In genomic region chr3:117575253-117575927, GRCm38 (mm10) we compare ENCODE assay signal across 8 mouse cellular contexts. TPM values are rescaled to one million over a fixed set of nuclear protein-coding genes. Genes with fewer than 3 reads are reported as not detected.
DNase-seq lines count a peak whose midpoint lies in the region; ATAC-seq lines count a peak whose summit lies in the region.

No protein-coding gene starts in this region.

- peaks cover 23% of the 10 kb centered on the region for H3K27me3 ChIP-seq in lung, embryonic 16.5 days (ENCODE audit: control insufficient read depth, insufficient read depth, low read depth, low read length)

- H3K36me3 ChIP-seq in lung, embryonic 16.5 days (ENCODE audit: control insufficient read depth, insufficient read depth, low read length), result no peaks in the 10 kb centered on the region

- peak overlapping the region; percentile 49 for H3K9ac ChIP-seq in lung, embryonic 16.5 days (ENCODE audit: low read length)

- peak overlapping the region; percentile 52 for H3K4me3 ChIP-seq in lung, embryonic 16.5 days (ENCODE audit: low read length)

- DNase-seq in lung, postnatal 14 days, result no peak
- DNase-seq in cerebellum, postnatal 36 days, result peak; percentile 33 to 38
- DNase-seq in layer of hippocampus, adult 9-11 months, result peak; percentile 52
- peak; percentile 8 to 37 for DNase-seq in lung, postnatal 4 days
- DNase-seq in right cerebral cortex, postnatal 4 days, result peak; percentile 56
- no peak for DNase-seq in thymus, postnatal 25 days

- no peak overlapping the region for H3K27ac ChIP-seq in lung, embryonic 16.5 days (ENCODE audit: low read length)

- under 1% methylated on average over 60 of the region's 74 CpGs for WGBS in lung, embryonic 16.5 days

- peak; percentile 83 for ATAC-seq in lung, embryonic 16.5 days (ENCODE audit: low read depth)
- peak; percentile 50 for ATAC-seq in granulocyte monocyte progenitor cell, adult 5-6 weeks (replicated peaks; ENCODE audit: poor library complexity, severe bottlenecking)

- H3K9me3 ChIP-seq in lung, embryonic 16.5 days (ENCODE audit: control insufficient read depth, low read length), result no peaks in the 10 kb centered on the region

- H3K4me1 ChIP-seq in lung, embryonic 16.5 days (replicated peaks; ENCODE audit: control insufficient read depth, insufficient read depth, low read length), result peaks cover 4% of the 10 kb centered on the region; the same call in 1 of the 2 replicates

- peak overlapping the region; percentile 91 for H3K4me2 ChIP-seq in lung, embryonic 16.5 days (ENCODE audit: low read depth, low read length)

RNA-seq across cellular contexts. Expression of gene Plppr5, which starts 0.8 kb away (rescaled TPM):
- polyA plus RNA-seq in lung, embryonic 16.5 days (2015; fragmentation: Nextera tagmentation; extraction: Ambion mirVana), result 0.80 and 0.85 TPM in 2 replicates
- total RNA-seq in granulocyte monocyte progenitor cell, adult 5-6 weeks (2014; fragmentation: Nextera tagmentation), result not detected in 2 replicates
- not detected in 2 replicates for total RNA-seq in granulocyte monocyte progenitor cell, adult 5-6 weeks (2017)

Comparison
In these comparisons a context has a peak if more than half of its experiments do, and no peak if none do; other contexts are left out.
1. DNase-seq: peak in cerebellum, postnatal 36 days (2 of 2), layer of hippocampus, adult 9-11 months (single experiment), lung, postnatal 4 days (2 of 2) and right cerebral cortex, postnatal 4 days (single experiment); none in lung, postnatal 14 days (single experiment) and thymus, postnatal 25 days (single experiment).